Mouse (Mus musculus) kidney, postnatal 0 days (tissue): ENCODE data around the gene Pdzrn3. TPM values are rescaled to one million over a fixed set of nuclear protein-coding genes. Genes with fewer than 3 reads are reported as not detected.
A peak's percentile ranks its signal among the peaks of the same experiment; 100 is the strongest.

Experiments
- ATAC-seq: fragments of 200-750 bp; cut with Nextera tagmentation; replicated peaks from 2 replicates; pipeline ENCODE4 v1.8.0; 2017; ENCODE audit warnings: low read depth, moderate number of reproducible peaks, moderate TSS enrichment, moderate library complexity; ENCODE audit not compliant: low FRiP score
- DNase-seq: peaks from one replicate; pipeline ENCODE4 v3.0.0-alpha.2; 2016; ENCODE audit warnings: low spot score
- H3K27ac ChIP-seq: fragments of 300-500 bp; sonication (generic); 2 replicates; pipeline ENCODE4 v1.5.1; 2014; ENCODE audit warnings: mild to moderate bottlenecking
- H3K27me3 ChIP-seq: fragments of 300-500 bp; sonication (generic); 2 replicates; pipeline ENCODE4 v1.6.1; 2014; ENCODE audit warnings: low read length, mixed read lengths; ENCODE audit not compliant: insufficient read depth
- H3K36me3 ChIP-seq: fragments of 300-500 bp; sonication (generic); 2 replicates; pipeline ENCODE4 v1.6.1; 2014; ENCODE audit warnings: low read length, mixed read lengths; ENCODE audit not compliant: insufficient read depth
- H3K4me1 ChIP-seq: fragments of 300-500 bp; sonication (generic); replicated peaks from 2 replicates; pipeline ENCODE4 v1.6.1; 2014; ENCODE audit warnings: antibody characterized with exemption, low read length, mixed read lengths; ENCODE audit not compliant: insufficient read depth
- H3K4me2 ChIP-seq: fragments of 300-500 bp; sonication (generic); 2 replicates; pipeline ENCODE4 v1.6.1; 2014; ENCODE audit warnings: mild to moderate bottlenecking, low read length, moderate library complexity, mixed read lengths
- H3K4me3 ChIP-seq: fragments of 300-500 bp; sonication (generic); replicated peaks from 2 replicates; pipeline ENCODE4 v1.5.1; 2014; ENCODE audit warnings: low read depth, low read length
- H3K9ac ChIP-seq: fragments of 300-500 bp; sonication (generic); 2 replicates; pipeline ENCODE4 v1.6.1; 2014; ENCODE audit warnings: low read depth, low read length
- H3K9me3 ChIP-seq: fragments of 300-500 bp; sonication (generic); replicated peaks from 2 replicates; pipeline ENCODE4 v1.6.1; 2016; ENCODE audit warnings: low read length, inconsistent platforms, mixed read lengths
- CTCF ChIP-seq: IDR thresholded peaks from 2 replicates; pipeline ENCODE4 v1.5.1; 2016; ENCODE audit warnings: antibody characterized with exemption, low read depth, mild to moderate bottlenecking, moderate library complexity
- WGBS: fragments of 180-500 bp; shearing (Covaris S2); extraction: QIAGEN DNeasy Blood & Tissue Kit; methylation state at CpG from one replicate; pipeline ENCODE4 v1.1.7; 2014; 5-methylcytosine and 5-hydroxymethylcytosine counted together
- polyA plus RNA-seq: library from polyadenylated mRNA; unstranded; fragments of >200 nt; fragmentation: Nextera tagmentation; extraction: Ambion mirVana; gene quantifications from 2 replicates; pipeline ENCODE4 v1.2.1, GENCODE M21; 2015

Gene Pdzrn3
- polyA plus RNA-seq, 1 experiment from 2014 or later = 7.0 TPM

DNA sequence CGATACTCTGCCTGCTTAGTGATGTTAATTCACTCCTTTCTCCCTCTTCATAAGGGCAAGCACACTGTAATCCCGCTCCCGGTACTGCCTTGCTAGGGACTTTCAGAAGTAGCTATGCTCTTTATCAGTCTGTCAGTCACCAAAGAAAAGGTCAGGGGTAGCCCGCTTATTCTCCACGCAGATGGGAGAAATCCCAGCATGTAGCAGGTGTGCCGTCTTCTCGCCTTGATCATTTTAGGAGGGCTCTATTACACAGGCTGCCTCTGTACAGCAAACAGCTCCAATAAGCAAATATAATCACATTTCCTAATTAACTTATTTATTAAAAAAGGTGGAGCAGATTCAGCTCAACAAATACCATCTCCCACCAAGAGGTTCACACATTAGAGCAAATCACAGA lies 141.5 kb downstream of the Pdzrn3 start:
- Histone ChIP-seq H3K9ac (no peak overlapping the region), H3K27me3 (no peaks in the 10 kb centered on the region), H3K9me3 (no peaks in the 10 kb centered on the region), H3K4me1 (no peaks in the 10 kb centered on the region), H3K27ac (no peak overlapping the region), H3K4me3 (no peak overlapping the region), H3K4me2 (no peak overlapping the region), H3K36me3 (no peaks in the 10 kb centered on the region)
- ATAC-seq (no peak), DNase-seq (no peak)
- no peak for TF ChIP-seq CTCF
- WGBS = 60% methylated on average over 7 of the region's 7 CpGs

DNA sequence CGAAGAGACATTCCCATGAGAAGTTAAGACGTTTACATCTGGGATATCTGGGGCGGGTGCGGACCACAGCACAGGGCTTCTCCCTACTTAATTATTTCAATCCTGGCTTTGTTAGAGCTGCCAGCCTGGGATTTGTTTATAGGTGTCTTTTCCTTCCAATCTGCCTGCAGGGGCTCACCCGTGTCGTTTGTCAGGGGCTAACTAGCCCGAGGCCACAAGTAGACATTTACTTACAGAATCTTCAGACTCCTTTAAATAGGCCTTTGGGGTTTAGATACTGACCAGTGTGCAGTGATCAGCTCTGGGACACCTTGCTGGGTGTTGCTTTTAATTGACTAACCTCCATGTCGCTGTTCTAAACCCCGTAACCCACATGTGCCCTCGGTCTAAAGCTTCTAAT lies 143.3 kb downstream of the Pdzrn3 start:
- H3K4me1 ChIP-seq = no peaks in the 10 kb centered on the region
- no peaks in the 10 kb centered on the region for H3K9me3 ChIP-seq

DNA sequence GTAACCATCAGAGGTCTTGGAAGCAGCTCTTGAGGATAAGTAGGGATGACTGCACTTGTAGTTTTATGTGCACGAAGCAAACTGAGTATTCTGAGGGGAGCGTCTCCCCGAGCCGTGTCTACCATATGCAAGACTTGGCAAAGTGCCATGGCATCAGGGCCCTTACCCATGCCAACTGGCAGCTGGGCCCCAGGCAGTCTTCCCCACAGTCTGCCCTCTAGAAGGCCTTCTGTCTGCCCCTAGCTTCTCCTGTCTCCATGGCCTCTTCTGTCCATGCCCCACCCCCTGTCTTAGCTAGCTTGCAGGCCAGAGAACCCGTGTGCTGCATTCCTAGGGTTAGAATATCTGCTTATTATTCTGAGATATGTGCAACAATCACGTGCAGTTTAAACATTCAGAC lies 144.0 kb downstream of the Pdzrn3 start:
- H3K4me2 ChIP-seq = no peak overlapping the region
- no peaks in the 10 kb centered on the region for H3K36me3 ChIP-seq
- H3K4me1 ChIP-seq = no peaks in the 10 kb centered on the region
- WGBS = 71% methylated on average over 6 of the region's 6 CpGs
- no peak overlapping the region for H3K9ac ChIP-seq
- no peak for DNase-seq
- TF ChIP-seq CTCF = no peak
- no peak overlapping the region for H3K4me3 ChIP-seq
- ATAC-seq = no peak
- H3K27me3 ChIP-seq = no peaks in the 10 kb centered on the region
- H3K9me3 ChIP-seq = no peaks in the 10 kb centered on the region
- no peak overlapping the region for H3K27ac ChIP-seq

More for the DNA sequence above, 143.3 kb downstream of the Pdzrn3 start:
- ATAC-seq (no peak), DNase-seq (no peak)
- no peak for TF ChIP-seq CTCF
- H3K27ac ChIP-seq = no peak overlapping the region
- H3K4me2 ChIP-seq = no peak overlapping the region
- no peaks in the 10 kb centered on the region for H3K36me3 ChIP-seq
- WGBS = 59% methylated on average over 10 of the region's 10 CpGs
- H3K27me3 ChIP-seq = no peaks in the 10 kb centered on the region
- no peak overlapping the region for H3K4me3 ChIP-seq
- no peak overlapping the region for H3K9ac ChIP-seq

DNA sequence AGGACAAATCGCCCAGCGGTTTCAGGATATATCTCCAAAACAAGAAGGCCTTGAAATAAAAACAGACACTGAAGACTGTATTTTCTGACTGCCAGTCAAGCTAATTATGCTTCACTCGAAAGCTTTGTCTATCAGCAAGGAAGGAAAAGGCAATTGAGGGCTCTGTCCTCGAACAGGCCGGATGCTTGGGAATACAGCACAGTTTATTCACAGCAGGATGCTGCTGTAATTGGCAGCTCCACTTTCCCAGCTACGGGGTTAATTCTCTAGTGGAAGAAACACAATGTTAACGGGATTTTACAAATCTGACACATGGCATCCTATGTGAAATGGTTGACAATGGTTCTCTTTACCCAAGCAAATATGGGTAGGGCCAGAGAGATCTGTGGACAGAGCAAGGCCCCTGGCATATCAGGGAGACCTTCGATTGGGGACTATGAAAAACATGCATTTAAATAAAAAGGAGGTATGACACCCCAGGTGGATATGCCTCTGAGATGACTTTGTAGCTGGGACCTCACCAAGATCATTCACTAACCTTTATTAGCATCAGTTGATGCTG lies 150.3 kb downstream of the Pdzrn3 start:
- H3K4me1 ChIP-seq = no peaks in the 10 kb centered on the region
- H3K36me3 ChIP-seq = no peaks in the 10 kb centered on the region
- no peaks in the 10 kb centered on the region for H3K27me3 ChIP-seq
- no peaks in the 10 kb centered on the region for H3K9me3 ChIP-seq
- no peak overlapping the region for H3K9ac ChIP-seq
- ATAC-seq (no peak), DNase-seq (no peak)
- H3K4me2 ChIP-seq = no peak overlapping the region
- WGBS = 70% methylated on average over 8 of the region's 8 CpGs
- H3K4me3 ChIP-seq = no peak overlapping the region
- H3K27ac ChIP-seq = no peak overlapping the region
- no peak for TF ChIP-seq CTCF

DNA sequence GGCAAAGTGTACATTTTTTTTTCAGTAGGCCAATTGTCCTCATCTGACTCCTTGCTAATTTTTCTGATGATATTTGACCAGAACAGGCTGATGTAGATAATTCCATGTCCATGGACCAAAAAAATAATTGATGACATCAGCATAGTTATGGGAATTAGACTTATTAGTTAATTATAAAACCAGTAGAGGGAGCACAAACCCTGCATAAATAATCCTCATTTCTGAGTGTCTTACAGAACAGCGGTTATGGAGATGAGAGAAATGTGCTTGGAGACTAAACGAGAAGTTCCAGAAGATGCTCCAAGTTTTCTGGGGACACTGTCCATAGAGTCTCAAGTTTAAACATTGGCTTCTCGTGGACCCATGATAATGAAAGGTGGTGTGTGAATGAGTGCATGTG lies 157.4 kb downstream of the Pdzrn3 start:
- TF ChIP-seq CTCF = peak; percentile 52
- WGBS = 65% methylated on average over 3 of the region's 3 CpGs
- Histone ChIP-seq H3K4me3 (no peak overlapping the region), H3K27me3 (no peaks in the 10 kb centered on the region), H3K9me3 (no peaks in the 10 kb centered on the region), H3K4me2 (no peak overlapping the region), H3K9ac (no peak overlapping the region), H3K36me3 (no peaks in the 10 kb centered on the region), H3K4me1 (peaks cover 8% of the 10 kb centered on the region; the same call in 1 of the 2 replicates), H3K27ac (no peak overlapping the region)
- no peak for ATAC-seq
- DNase-seq = peak; percentile 75

DNA sequence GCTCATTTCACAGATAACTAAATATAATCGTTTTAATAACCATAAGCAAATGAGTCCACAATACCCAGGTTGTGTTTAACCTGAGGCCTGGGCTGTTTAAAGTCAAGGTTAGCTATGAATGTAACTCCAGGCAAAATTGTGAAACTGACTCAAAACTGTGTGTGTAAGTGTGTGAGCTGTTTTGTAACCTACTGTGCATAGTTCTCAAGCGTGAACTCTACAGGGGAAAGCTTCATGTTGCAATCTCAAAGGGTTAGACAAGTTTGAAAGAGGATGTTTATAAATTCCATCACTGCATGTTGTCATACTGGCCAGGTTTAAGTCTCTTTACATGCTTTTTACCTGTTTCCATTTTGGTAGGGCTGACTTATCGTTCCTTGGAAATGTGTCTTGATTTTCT lies 158.7 kb downstream of the Pdzrn3 start:
- DNase-seq = no peak
- no peak for ATAC-seq
- Histone ChIP-seq H3K4me3 (no peak overlapping the region), H3K9me3 (no peaks in the 10 kb centered on the region), H3K9ac (no peak overlapping the region), H3K4me1 (peaks cover 9% of the 10 kb centered on the region; the same call in 1 of the 2 replicates), H3K27ac (no peak overlapping the region), H3K27me3 (no peaks in the 10 kb centered on the region), H3K4me2 (no peak overlapping the region), H3K36me3 (no peaks in the 10 kb centered on the region)
- WGBS = 90% methylated on average over 3 of the region's 3 CpGs
- no peak for TF ChIP-seq CTCF

DNA sequence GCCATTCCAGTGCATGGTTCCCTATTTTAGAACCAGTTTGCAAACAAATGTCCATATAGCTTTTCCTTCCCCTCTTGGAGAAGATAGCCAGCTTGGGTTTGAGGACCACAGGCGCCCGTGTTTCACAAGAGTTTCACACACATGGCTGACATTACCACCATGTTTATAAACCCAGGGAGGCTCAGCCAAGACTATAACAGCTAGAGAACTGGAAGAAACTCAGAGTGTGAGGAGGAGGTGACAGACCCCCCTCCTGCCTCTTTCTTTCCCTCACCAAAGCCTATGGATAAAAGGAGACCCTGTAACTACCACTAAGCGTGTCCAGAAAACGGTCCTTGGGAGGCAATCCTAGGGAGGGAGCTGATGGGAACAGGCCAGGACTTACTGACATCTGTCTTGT lies 159.5 kb downstream of the Pdzrn3 start:
- H3K4me2 ChIP-seq = no peak overlapping the region
- DNase-seq = no peak
- 53% methylated on average over 4 of the region's 4 CpGs for WGBS

More for the DNA sequence above, 159.5 kb downstream of the Pdzrn3 start:
- peaks cover 9% of the 10 kb centered on the region; the same call in 1 of the 2 replicates for H3K4me1 ChIP-seq
- no peak for TF ChIP-seq CTCF
- no peaks in the 10 kb centered on the region for H3K36me3 ChIP-seq
- no peaks in the 10 kb centered on the region for H3K9me3 ChIP-seq
- no peak for ATAC-seq
- H3K4me3 ChIP-seq = no peak overlapping the region
- H3K9ac ChIP-seq = no peak overlapping the region
- H3K27ac ChIP-seq = peak overlapping the region; percentile 27; the same call in 1 of the 2 replicates
- H3K27me3 ChIP-seq = no peaks in the 10 kb centered on the region
